Mouse (Mus musculus): ENCODE results near the gene Ccdc191.

Gene Ccdc191

GRCm38 (mm10) chr16:43932319-43932718 is 42.7 kb downstream of the Ccdc191 start:
- no peak for DNase-seq

- DNase-seq = no peak
These were observed 43.4 kb downstream of the Ccdc191 start for GRCm38 (mm10) chr16:43933041-43933440.

- DNase-seq = no peak
These were observed 45.3 kb downstream of the Ccdc191 start for GRCm38 (mm10) chr16:43934856-43935255.

- peak; percentile 9 for DNase-seq
These were observed 45.8 kb downstream of the Ccdc191 start for GRCm38 (mm10) chr16:43935367-43935766.

- no peak for DNase-seq
These were observed 46.3 kb downstream of the Ccdc191 start for GRCm38 (mm10) chr16:43935892-43936291.

- DNase-seq = no peak
These were observed 51.2 kb downstream of the Ccdc191 start for GRCm38 (mm10) chr16:43940846-43941245.

- DNase-seq = no peak
These were observed 55.8 kb downstream of the Ccdc191 start for GRCm38 (mm10) chr16:43945351-43945750.

- no peak for DNase-seq
These were observed 56.3 kb downstream of the Ccdc191 start for GRCm38 (mm10) chr16:43945869-43946268.

GRCm38 (mm10) chr16:43951591-43951990 is 62.0 kb downstream of the Ccdc191 start:
- DNase-seq = no peak

- no peak for DNase-seq
These were observed 65.3 kb downstream of the Ccdc191 start for GRCm38 (mm10) chr16:43954913-43955312.

- no peak for DNase-seq
These were observed 68.4 kb downstream of the Ccdc191 start for GRCm38 (mm10) chr16:43958038-43958437.

- no peak for DNase-seq
These were observed 73.7 kb downstream of the Ccdc191 start for GRCm38 (mm10) chr16:43963291-43963690.

GRCm38 (mm10) chr16:43963780-43964179 is 74.2 kb downstream of the Ccdc191 start:
- DNase-seq = no peak

- peak; percentile 9 for DNase-seq
These were observed 76.3 kb downstream of the Ccdc191 start for GRCm38 (mm10) chr16:43965781-43966389.

GRCm38 (mm10) chr16:43970426-43970825 is 80.8 kb downstream of the Ccdc191 start:
- DNase-seq = no peak

- DNase-seq = no peak
These were observed 81.6 kb downstream of the Ccdc191 start for GRCm38 (mm10) chr16:43971189-43971588.

GRCm38 (mm10) chr16:43971741-43972140 is 82.1 kb downstream of the Ccdc191 start:
- DNase-seq = no peak

- no peak for DNase-seq
These were observed 82.8 kb downstream of the Ccdc191 start for GRCm38 (mm10) chr16:43972391-43972790.

GRCm38 (mm10) chr16:43973147-43973546 is 83.5 kb downstream of the Ccdc191 start:
- DNase-seq = no peak

GRCm38 (mm10) chr16:43973606-43974220 is 84.1 kb downstream of the Ccdc191 start:
- no peak for DNase-seq

- DNase-seq = peak; percentile 7
These were observed 89.4 kb downstream of the Ccdc191 start for GRCm38 (mm10) chr16:43979010-43979327.

- peak; percentile 9 for DNase-seq
These were observed 89.9 kb downstream of the Ccdc191 start, which contains the start of gene Zdhhc23 for GRCm38 (mm10) chr16:43979328-43980109. Zdhhc23 (minus strand) TSS chr16:43979791.

- DNase-seq = peak; percentile 5
These were observed 90.6 kb downstream of the Ccdc191 start for GRCm38 (mm10) chr16:43980110-43980609.

- DNase-seq = no peak
These were observed 96.7 kb downstream of the Ccdc191 start for GRCm38 (mm10) chr16:43986299-43986698.

All from cerebellum, adult 9-10 months (tissue).